Mouse (Mus musculus): Measurements from ENCODE around the gene Sgms1. TPM values are rescaled to one million over a fixed set of nuclear protein-coding genes. Genes with fewer than 3 reads are reported as not detected.

Sgms1 gene
- polyA plus RNA-seq, 2 experiments, result 20.8 to 36.8 TPM

DNA sequence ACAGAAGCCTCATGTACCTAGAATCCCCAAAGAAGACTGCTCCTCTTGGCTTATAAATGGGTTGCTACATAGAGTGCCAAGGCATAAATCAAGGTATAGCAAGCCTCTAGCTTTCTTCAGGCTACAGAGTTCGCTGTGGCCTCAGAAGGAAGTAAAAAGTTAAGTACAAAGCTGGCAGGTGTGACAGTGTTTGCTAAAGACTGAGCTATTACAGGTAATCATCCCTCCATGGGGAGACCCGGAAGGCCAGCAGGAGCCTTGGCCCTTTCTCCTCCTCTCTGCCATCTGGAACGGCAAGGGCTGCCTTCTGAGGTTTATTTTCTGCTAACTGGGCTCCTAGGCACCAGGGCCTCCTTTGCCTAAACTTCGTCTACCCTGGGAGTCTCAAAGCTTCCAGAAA is 285.3 kb downstream of the Sgms1 start:
- Histone ChIP-seq H3K36me3 (ENCODE audit: control insufficient read depth, insufficient read depth, low read length) (no peaks in the 10 kb centered on the region), H3K9me3 (ENCODE audit: control insufficient read depth, low read length) (no peaks in the 10 kb centered on the region), H3K4me3 (replicated peaks; ENCODE audit: low read length) (no peak overlapping the region), H3K9ac (ENCODE audit: low read depth, low read length, severe bottlenecking) (no peak overlapping the region), H3K4me1 (ENCODE audit: control insufficient read depth, insufficient read depth, low read length) (no peaks in the 10 kb centered on the region), H3K27me3 (ENCODE audit: control insufficient read depth, insufficient read depth, low read length) (no peaks in the 10 kb centered on the region), H3K4me2 (replicated peaks; ENCODE audit: low read depth, low read length, severe bottlenecking) (no peak overlapping the region), H3K27ac (replicated peaks; ENCODE audit: low read depth, low read length) (no peak overlapping the region)
- no peak for DNase-seq (ENCODE audit: low spot score)
- ATAC-seq (ENCODE audit: low FRiP score, low read depth), result no peak
- WGBS, result 59% methylated on average over 4 of the region's 4 CpGs
- TF ChIP-seq POLR2A (IDR thresholded peaks at IDR 0.05; ENCODE audit: borderline replicate concordance, extremely low read depth, insufficient read depth, insufficient read length), result no peak

DNA sequence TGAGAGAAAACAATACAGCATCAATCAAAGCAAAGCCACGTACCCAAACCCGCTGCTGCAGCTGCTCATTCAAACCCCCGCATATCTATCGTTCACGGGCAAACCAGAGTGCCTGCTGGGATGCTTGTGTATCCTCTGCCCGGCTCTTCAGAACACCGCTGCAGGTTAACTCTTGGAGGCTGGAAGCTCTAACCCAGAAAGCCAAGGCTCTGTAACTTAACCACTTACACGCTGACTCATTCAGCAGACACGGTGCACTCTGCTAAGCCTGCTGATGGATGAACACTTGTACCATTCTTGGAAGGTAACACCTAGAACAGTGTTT is 286.6 kb downstream of the Sgms1 start:
- no peak for TF ChIP-seq POLR2A (IDR thresholded peaks at IDR 0.05; ENCODE audit: borderline replicate concordance, extremely low read depth, insufficient read depth, insufficient read length)
- Histone ChIP-seq H3K9ac (ENCODE audit: low read depth, low read length, severe bottlenecking) (no peak overlapping the region), H3K27ac (replicated peaks; ENCODE audit: low read depth, low read length) (no peak overlapping the region), H3K4me3 (replicated peaks; ENCODE audit: low read length) (peak overlapping the region; percentile 13; the same call in 1 of the 2 replicates), H3K4me2 (replicated peaks; ENCODE audit: low read depth, low read length, severe bottlenecking) (peak overlapping the region; percentile 29), H3K27me3 (ENCODE audit: control insufficient read depth, insufficient read depth, low read length) (no peaks in the 10 kb centered on the region), H3K9me3 (ENCODE audit: control insufficient read depth, low read length) (no peaks in the 10 kb centered on the region), H3K4me1 (ENCODE audit: control insufficient read depth, insufficient read depth, low read length) (no peaks in the 10 kb centered on the region), H3K36me3 (ENCODE audit: control insufficient read depth, insufficient read depth, low read length) (no peaks in the 10 kb centered on the region)
- ATAC-seq (ENCODE audit: low FRiP score, low read depth) (no peak), DNase-seq (ENCODE audit: low spot score) (no peak)
- WGBS, result 15% methylated on average over 9 of the region's 9 CpGs

- 36% methylated on average over 18 of the region's 18 CpGs for WGBS
- peak overlapping the region; percentile 29 for H3K4me2 ChIP-seq (replicated peaks; ENCODE audit: low read depth, low read length, severe bottlenecking)
- no peaks in the 10 kb centered on the region for H3K4me1 ChIP-seq (ENCODE audit: control insufficient read depth, insufficient read depth, low read length)
- H3K27ac ChIP-seq (replicated peaks; ENCODE audit: low read depth, low read length), result no peak overlapping the region
- no peaks in the 10 kb centered on the region for H3K9me3 ChIP-seq (ENCODE audit: control insufficient read depth, low read length)
- no peaks in the 10 kb centered on the region for H3K36me3 ChIP-seq (ENCODE audit: control insufficient read depth, insufficient read depth, low read length)
- no peak for DNase-seq (ENCODE audit: low spot score)
- TF ChIP-seq POLR2A (IDR thresholded peaks at IDR 0.05; ENCODE audit: borderline replicate concordance, extremely low read depth, insufficient read depth, insufficient read length), result no peak
- no peaks in the 10 kb centered on the region for H3K27me3 ChIP-seq (ENCODE audit: control insufficient read depth, insufficient read depth, low read length)
- no peak for ATAC-seq (ENCODE audit: low FRiP score, low read depth)
- no peak overlapping the region for H3K9ac ChIP-seq (ENCODE audit: low read depth, low read length, severe bottlenecking)
- peak overlapping the region; percentile 13; the same call in 1 of the 2 replicates for H3K4me3 ChIP-seq (replicated peaks; ENCODE audit: low read length)
Observed at GRCm38 (mm10) chr19:32102294-32102975, 287.1 kb downstream of the Sgms1 start.

- no peak for TF ChIP-seq POLR2A (IDR thresholded peaks at IDR 0.05; ENCODE audit: borderline replicate concordance, extremely low read depth, insufficient read depth, insufficient read length)
- Histone ChIP-seq H3K4me3 (replicated peaks; ENCODE audit: low read length) (no peak overlapping the region), H3K4me1 (ENCODE audit: control insufficient read depth, insufficient read depth, low read length) (no peaks in the 10 kb centered on the region), H3K4me2 (replicated peaks; ENCODE audit: low read depth, low read length, severe bottlenecking) (no peak overlapping the region), H3K27ac (replicated peaks; ENCODE audit: low read depth, low read length) (no peak overlapping the region), H3K27me3 (ENCODE audit: control insufficient read depth, insufficient read depth, low read length) (no peaks in the 10 kb centered on the region), H3K9ac (ENCODE audit: low read depth, low read length, severe bottlenecking) (no peak overlapping the region), H3K36me3 (ENCODE audit: control insufficient read depth, insufficient read depth, low read length) (no peaks in the 10 kb centered on the region), H3K9me3 (ENCODE audit: control insufficient read depth, low read length) (no peaks in the 10 kb centered on the region)
- WGBS, result 80% methylated on average over 3 of the region's 3 CpGs
- ATAC-seq (ENCODE audit: low FRiP score, low read depth) (no peak), DNase-seq (ENCODE audit: low spot score) (no peak)
Observed at GRCm38 (mm10) chr19:32098582-32098981, 290.9 kb downstream of the Sgms1 start.

DNA sequence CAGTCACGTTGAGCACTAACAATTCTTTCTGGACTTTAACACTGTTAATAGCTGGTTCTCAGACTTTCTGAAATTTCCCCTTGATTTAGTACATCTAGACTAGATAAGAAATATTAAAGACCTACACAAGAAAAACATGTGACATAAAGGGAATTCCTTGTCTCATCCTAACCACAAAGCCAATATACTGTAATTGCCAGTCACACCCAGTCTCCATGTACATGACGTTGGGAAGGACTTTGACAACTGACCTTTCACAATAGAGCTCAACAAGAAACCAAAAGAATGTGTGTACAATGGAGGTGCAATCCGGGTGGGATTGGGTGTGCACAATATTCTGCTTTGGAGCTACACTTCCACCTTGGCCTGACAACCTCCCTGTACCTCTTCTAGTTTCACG is 297.2 kb downstream of the Sgms1 start:
- Histone ChIP-seq H3K36me3 (ENCODE audit: control insufficient read depth, insufficient read depth, low read length) (no peaks in the 10 kb centered on the region), H3K4me3 (replicated peaks; ENCODE audit: low read length) (no peak overlapping the region), H3K4me2 (replicated peaks; ENCODE audit: low read depth, low read length, severe bottlenecking) (no peak overlapping the region), H3K27me3 (ENCODE audit: control insufficient read depth, insufficient read depth, low read length) (no peaks in the 10 kb centered on the region), H3K27ac (replicated peaks; ENCODE audit: low read depth, low read length) (no peak overlapping the region), H3K9me3 (ENCODE audit: control insufficient read depth, low read length) (no peaks in the 10 kb centered on the region), H3K4me1 (ENCODE audit: control insufficient read depth, insufficient read depth, low read length) (no peaks in the 10 kb centered on the region), H3K9ac (ENCODE audit: low read depth, low read length, severe bottlenecking) (no peak overlapping the region)
- no peak for TF ChIP-seq POLR2A (IDR thresholded peaks at IDR 0.05; ENCODE audit: borderline replicate concordance, extremely low read depth, insufficient read depth, insufficient read length)
- no peak for ATAC-seq (ENCODE audit: low FRiP score, low read depth)
- no peak for DNase-seq (ENCODE audit: low spot score)
- WGBS, result 90% methylated on average over 4 of the region's 4 CpGs
